Mouse (Mus musculus): ENCODE measurements around the gene Klf9. TPM values are rescaled to one million over a fixed set of nuclear protein-coding genes. Genes with fewer than 3 reads are reported as not detected.

Gene Klf9
- polyA plus RNA-seq, 1 experiment from 2014 or later = 4.6 TPM

- peaks cover 15% of the 10 kb centered on the region for H3K36me3 ChIP-seq
- ATAC-seq = no peak
- H3K27ac ChIP-seq = no peak overlapping the region
Measured at GRCm38 (mm10) chr19:23203505-23204053, 62.6 kb downstream of the Klf9 start.

GRCm38 (mm10) chr19:23211325-23211724 lies 70.3 kb downstream of the Klf9 start:
- H3K4me1 ChIP-seq (replicated peaks) = no peaks in the 10 kb centered on the region
- no peak overlapping the region for H3K4me3 ChIP-seq (replicated peaks)
- no peaks in the 10 kb centered on the region for H3K27me3 ChIP-seq (replicated peaks)
- WGBS = 85% methylated on average over 6 of the region's 6 CpGs
- no peak overlapping the region for H3K27ac ChIP-seq
- H3K4me2 ChIP-seq (replicated peaks) = no peak overlapping the region
- no peaks in the 10 kb centered on the region for H3K9me3 ChIP-seq
- ATAC-seq = no peak
- H3K9ac ChIP-seq = no peak overlapping the region
- H3K36me3 ChIP-seq = peaks cover 3% of the 10 kb centered on the region; the same call in 1 of the 2 replicates

More at GRCm38 (mm10) chr19:23203505-23204053, 62.6 kb downstream of the Klf9 start:
- Histone ChIP-seq H3K4me1 (replicated peaks) (no peaks in the 10 kb centered on the region), H3K4me2 (replicated peaks) (no peak overlapping the region), H3K9me3 (no peaks in the 10 kb centered on the region), H3K4me3 (replicated peaks) (no peak overlapping the region), H3K27me3 (replicated peaks) (no peaks in the 10 kb centered on the region), H3K9ac (no peak overlapping the region)
- 87% methylated on average over 3 of the region's 3 CpGs for WGBS

GRCm38 (mm10) chr19:23214326-23214725 lies 73.3 kb downstream of the Klf9 start:
- Histone ChIP-seq H3K9ac (no peak overlapping the region), H3K4me1 (replicated peaks) (no peaks in the 10 kb centered on the region), H3K4me3 (replicated peaks) (no peak overlapping the region), H3K36me3 (peaks cover 7% of the 10 kb centered on the region; the same call in 1 of the 2 replicates), H3K27me3 (replicated peaks) (no peaks in the 10 kb centered on the region), H3K27ac (no peak overlapping the region), H3K4me2 (replicated peaks) (no peak overlapping the region), H3K9me3 (no peaks in the 10 kb centered on the region)
- WGBS = 95% methylated on average over 8 of the region's 8 CpGs
- no peak for ATAC-seq

MicroRNAs encoded within 50 kb of the gene (microRNA counts, 519-probe panel; counts per million panel counts)
- microRNA mmu-miR-1192 = 97.1 counts per million, percentile 29 among the panel's probes with 10 or more counts

Other genes with a start within 250 kb of the Klf9 start
- gene Smc5, start 132.7 kb downstream of the Klf9 start, polyA plus RNA-seq (2015; fragmentation: Nextera tagmentation; extraction: Ambion mirVana) = 24.5 and 27.3 TPM in 2 replicates